Mouse (Mus musculus) cerebellum, adult 11 months (tissue): ENCODE results near the gene Ncam2.
"Not testable (repeated sequence)": the region's sequence is repeated elsewhere in the genome, so short reads cannot be mapped to it uniquely, and the experiment has no call there.

ENCODE experiments used
- DNase-seq: peaks from one replicate; pipeline ENCODE4 v3.0.0; 2022

Ncam2 gene

GRCm38 (mm10) chr16:81303806-81304205 lies 103.3 kb downstream of the Ncam2 start:
- DNase-seq: no peak

- DNase-seq: no peak
Measured at GRCm38 (mm10) chr16:81309215-81309614, 108.7 kb downstream of the Ncam2 start.

DNA sequence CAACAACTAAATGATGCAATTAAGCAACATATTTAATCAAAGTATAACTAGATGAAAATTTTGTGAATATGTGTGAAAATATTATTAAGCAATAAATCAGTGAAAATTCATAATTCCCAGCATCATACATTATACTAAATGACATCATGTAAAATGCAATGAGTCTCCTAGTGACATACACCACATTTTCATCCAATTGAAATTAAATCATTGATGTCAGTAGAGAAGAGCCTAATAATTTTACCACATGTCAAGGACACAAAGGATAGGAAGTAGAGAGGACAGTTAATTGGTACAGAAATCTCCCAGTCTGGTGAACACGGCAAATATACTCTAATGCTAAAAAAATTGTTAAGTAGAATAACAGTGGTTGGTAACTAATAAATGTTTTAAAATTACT lies 118.5 kb downstream of the Ncam2 start:
- DNase-seq: no peak

GRCm38 (mm10) chr16:81330539-81330938 lies 130.0 kb downstream of the Ncam2 start:
- DNase-seq: peak; percentile 21

DNA sequence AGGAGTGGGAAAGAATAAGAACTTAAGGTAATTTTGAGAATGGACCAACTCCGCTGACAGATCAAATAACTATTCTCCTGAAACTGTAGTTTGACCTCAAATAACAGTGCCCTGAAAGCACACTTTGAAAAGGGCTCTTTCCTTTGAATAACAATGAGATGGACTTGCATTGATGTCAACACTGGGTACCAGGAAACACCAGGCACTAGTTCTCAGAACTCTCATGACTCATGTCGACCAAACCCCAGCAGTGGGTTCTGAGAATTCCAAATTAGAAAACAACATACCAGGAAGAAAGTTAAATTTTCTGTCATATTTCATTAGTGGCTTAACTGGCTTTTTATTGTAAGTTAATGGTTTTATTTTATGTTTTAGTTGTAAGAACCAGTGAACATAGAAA lies 165.4 kb downstream of the Ncam2 start:
- no peak for DNase-seq

- DNase-seq: no peak
Measured at GRCm38 (mm10) chr16:81374234-81374633, 173.7 kb downstream of the Ncam2 start.

GRCm38 (mm10) chr16:81380434-81380833 lies 179.9 kb downstream of the Ncam2 start:
- DNase-seq: no peak

DNA sequence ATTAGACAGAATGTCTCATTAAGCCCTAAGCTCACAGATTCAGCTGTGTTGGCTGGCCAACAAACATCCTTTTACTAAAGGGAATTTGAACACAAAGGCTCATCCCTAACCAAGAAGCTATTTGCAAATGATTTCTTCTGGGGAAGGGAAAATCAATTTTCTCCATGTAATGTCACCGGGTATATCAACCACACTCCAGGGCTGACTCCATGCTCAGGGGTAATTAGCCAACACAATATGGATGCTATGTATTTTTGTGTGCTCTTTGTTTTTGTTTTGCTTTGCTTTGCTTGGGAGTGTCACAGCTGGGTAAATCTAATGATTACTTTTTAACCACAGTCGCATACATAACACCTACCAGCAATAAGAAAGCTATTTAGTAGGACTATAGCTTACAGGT lies 188.1 kb downstream of the Ncam2 start:
- no peak for DNase-seq

- DNase-seq: no peak
Measured at GRCm38 (mm10) chr16:81434559-81434958, 234.1 kb downstream of the Ncam2 start.

DNA sequence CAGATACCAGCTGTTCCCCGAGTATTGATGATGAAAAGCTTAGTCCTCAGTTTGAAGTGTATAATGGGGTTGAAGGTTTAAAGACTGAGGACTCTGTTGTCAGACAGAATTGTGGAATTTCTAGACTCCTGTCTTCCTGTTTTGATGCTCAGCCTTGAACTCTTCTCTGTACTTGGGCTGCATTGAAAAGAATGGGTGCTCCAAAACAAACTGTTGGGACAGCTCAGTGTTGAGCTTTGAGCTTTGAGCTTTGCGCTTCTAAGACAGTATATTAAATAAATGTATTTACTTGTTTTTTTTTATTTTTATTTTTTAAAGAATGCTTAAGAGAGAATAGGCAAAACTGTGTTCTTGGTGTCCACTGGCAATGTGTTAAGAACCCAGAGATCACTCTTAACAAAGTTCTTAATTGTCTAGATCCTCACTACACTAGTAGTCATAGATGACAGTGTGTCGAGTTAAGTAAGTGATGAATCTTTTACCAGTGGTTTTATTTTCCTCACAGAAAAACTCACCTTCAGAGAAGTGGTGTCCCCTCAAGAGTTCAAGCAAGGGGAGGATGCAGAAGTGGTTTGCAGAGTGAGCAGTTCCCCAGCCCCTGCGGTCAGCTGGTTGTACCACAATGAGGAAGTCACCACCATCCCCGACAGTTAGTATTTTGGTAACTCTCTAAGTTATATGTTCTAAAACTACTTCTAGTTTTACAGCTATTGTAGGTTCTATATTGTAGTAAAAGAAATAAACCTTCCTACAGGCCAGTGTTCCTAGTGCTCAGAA lies 236.8 kb downstream of the Ncam2 start:
- DNase-seq: no peak

GRCm38 (mm10) chr16:81437868-81438249 lies 237.4 kb downstream of the Ncam2 start:
- DNase-seq: no peak

GRCm38 (mm10) chr16:81450851-81451250 lies 250.4 kb downstream of the Ncam2 start:
- no peak for DNase-seq

DNA sequence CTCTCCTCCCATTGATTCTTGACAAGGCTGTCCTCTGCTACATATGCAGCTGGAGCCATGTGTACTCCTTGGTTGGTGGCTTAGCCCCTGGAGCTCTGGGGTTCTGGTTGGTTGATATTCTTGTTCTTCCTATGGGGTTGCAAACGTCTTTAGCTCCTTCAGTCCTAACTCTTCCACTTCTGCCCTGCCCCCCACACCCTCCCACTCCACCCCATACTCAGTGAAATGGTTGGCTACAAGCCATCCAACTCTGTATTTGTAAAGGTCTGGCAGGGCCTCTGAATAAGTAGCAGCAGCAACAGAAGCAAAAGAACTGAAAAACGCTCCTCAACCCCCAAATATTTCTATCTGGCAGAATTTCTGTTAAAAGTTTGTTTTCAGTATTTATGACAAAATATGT lies 252.5 kb downstream of the Ncam2 start:
- no peak for DNase-seq

DNA sequence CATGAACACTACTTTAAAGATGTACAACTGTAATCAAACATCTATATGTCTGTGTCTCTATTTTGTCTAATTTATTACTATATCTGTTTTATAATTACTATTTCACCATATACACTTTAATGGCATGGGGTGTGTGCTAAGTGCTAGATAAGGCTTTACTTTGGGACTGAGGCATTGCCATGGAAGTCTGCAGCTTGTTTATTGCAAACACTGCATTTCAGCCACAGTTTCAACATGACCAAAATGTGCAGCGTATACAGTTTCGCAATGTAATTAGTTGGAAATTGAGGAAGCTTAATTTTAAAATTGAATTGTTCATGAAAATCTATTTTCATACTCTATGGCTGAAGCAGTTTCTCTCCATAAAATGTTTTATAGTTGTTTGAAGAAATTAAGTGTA lies 254.0 kb downstream of the Ncam2 start:
- no peak for DNase-seq

GRCm38 (mm10) chr16:81462731-81463130 lies 262.2 kb downstream of the Ncam2 start:
- not testable (repeated sequence) for DNase-seq

DNA sequence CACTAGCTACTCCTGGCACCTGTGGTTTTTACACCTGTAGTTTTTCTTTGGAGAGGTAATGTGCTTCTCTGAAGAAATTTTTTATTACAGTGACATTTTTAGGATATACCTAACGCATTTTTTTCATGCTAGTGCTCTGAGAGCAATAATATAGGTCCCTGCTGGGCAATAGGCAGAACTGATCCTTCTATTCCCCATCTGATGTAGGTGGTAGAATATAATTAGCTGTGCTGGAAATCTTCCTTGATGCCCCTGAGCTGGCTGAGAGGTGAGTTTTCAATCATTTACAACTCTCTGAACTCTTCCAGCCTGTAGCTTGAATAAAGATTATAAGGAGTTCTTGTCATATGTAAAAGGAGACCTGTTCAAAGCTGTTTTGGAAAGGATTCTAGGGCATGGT lies 272.4 kb downstream of the Ncam2 start:
- DNase-seq: no peak

- no peak for DNase-seq
Measured at GRCm38 (mm10) chr16:81481058-81481457, 280.6 kb downstream of the Ncam2 start.

DNA sequence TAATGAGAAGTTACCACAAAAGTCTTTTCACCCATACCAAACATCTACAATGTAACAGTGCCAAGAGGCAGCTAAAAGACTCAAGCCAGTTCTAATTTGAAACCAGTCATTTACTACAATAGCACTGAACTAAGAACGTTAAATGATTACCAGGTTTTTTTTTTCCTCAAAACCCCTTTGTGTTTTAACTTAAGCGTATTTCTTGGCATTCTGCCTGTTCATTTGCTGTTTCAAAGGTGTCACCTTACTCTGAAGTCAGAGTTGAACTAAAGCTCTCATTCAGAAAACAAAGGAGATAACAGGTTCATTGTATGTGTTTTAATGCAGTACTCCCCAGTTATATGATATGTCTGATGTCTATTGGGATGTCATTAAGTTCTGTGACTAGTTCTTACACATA lies 295.6 kb downstream of the Ncam2 start:
- DNase-seq: no peak

DNA sequence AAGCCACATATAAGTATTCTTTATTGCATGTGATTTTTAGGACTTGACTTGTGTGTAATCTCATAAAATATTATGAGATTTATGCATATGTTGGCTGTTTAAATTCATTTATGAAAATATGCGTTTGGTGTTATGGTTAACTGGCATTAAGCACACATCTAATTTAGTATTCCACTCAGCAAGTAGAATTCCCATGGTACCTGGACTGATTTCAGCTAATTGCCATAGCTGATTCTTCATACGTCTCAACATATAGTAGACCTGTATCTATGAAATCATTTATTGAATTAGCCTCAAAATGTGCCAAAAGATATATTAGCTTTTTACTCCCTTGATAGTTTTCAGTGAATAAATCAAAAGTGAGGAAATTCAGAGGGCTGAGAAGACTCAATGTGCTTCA lies 302.1 kb downstream of the Ncam2 start:
- no peak for DNase-seq

GRCm38 (mm10) chr16:81536230-81536629 lies 335.7 kb downstream of the Ncam2 start:
- no peak for DNase-seq

DNA sequence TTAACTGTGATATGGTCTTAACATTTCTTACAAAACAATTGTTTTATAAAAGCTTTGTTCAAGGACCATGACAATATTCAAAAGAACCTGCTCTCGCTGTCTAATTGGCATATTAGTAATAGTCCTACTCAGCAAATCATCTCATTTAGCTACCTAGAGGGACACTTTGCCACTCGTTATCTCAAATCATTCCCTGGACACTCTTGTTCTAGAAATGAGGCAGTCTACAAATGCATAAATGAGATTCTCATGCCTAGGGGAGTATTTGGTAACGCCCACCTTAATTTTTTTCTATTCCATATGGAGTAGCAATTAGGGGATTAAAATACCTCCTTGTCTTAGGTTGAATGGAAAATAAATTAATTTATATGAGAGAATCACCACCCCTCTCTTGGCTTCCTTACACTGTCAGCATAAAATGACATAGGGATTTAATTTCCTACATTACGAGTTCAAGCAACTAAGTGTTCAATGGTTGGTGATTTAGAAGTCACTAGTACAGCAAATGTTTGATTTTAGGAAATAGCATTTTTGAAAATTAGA lies 387.1 kb downstream of the Ncam2 start:
- no peak for DNase-seq

- DNase-seq: no peak
Measured at GRCm38 (mm10) chr16:81623276-81623675, 422.8 kb downstream of the Ncam2 start.

DNA sequence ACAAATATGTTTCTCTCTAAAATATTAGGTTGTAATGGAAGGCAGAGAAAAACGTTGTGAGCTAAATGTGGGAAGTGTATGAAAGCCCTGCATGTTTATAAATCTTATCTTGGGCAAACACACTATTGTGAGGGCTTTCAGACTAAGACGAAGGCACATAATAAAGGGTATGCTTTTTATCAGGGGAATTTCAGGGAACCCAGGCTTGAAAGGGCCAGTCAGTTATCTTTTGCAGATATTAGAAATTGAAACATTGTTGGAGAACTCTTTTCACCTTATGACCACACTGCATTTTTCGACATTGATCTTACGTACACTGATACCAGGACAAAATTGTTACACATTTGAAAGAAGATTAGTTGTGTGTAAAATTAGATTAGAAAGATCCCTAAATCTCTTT lies 423.3 kb downstream of the Ncam2 start:
- DNase-seq: no peak

- DNase-seq: no peak
Measured at GRCm38 (mm10) chr16:81650286-81650685, 449.8 kb downstream of the Ncam2 start.

- DNase-seq: no peak
Measured at GRCm38 (mm10) chr16:81651550-81651949, 451.1 kb downstream of the Ncam2 start.
